Mouse (Mus musculus) v-Abl transformed pro-B cells (cell line): ENCODE data around the gene Nudt3.

Source experiments
- in situ Hi-C, 2 experiments: fragments of 400-800 bp; cut with MboI; formaldehyde crosslinking; loops; one replicate each; pipeline ENCODE4 v1.15.1; 2025; ENCODE audit not compliant: unreplicated experiment in 2 of 2

Gene Nudt3

DNA sequence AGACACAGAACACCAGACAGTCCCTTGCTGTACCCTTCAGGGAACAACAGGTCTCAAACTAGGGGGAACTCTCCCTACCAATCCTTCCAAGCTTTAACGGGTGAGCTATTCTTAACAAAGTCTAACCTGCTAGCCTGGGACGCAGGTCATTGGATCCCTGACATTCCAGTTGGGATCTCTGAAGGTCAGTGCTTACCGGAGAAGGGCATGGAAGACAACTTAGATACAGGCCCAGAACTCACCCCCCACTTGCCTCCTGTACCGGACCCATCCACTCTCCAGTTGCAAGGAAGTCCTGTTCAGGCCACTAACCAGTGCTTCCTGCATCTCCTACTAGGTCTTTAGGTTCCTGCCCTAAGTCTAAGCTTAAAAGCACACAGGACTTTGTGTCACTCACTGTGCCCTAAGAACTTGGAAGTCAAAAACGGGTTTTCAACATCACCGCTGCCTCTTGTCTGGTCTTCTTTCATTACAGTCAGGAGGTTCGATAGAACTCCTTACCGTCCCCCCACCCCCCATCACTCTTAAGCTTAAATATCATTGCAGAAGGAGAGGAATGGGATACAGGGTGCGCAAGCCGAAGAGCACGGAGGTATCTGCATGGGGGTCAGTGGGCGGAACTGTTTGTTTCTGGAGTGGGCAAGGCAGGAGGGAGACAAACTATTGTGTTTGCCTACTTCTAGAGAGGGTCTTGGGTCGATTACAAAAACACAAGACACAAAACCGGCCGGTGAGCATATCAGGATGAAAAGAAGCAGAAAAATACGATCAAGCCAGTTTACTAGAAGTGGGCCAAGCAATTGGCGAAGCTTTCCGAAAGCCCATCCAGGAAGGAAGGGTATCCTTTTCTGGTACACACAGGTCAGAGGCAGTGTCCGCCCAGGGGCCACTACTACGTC, 69.0 kb downstream of the Nudt3 start:
- in situ Hi-C loops, result no loop called here

DNA sequence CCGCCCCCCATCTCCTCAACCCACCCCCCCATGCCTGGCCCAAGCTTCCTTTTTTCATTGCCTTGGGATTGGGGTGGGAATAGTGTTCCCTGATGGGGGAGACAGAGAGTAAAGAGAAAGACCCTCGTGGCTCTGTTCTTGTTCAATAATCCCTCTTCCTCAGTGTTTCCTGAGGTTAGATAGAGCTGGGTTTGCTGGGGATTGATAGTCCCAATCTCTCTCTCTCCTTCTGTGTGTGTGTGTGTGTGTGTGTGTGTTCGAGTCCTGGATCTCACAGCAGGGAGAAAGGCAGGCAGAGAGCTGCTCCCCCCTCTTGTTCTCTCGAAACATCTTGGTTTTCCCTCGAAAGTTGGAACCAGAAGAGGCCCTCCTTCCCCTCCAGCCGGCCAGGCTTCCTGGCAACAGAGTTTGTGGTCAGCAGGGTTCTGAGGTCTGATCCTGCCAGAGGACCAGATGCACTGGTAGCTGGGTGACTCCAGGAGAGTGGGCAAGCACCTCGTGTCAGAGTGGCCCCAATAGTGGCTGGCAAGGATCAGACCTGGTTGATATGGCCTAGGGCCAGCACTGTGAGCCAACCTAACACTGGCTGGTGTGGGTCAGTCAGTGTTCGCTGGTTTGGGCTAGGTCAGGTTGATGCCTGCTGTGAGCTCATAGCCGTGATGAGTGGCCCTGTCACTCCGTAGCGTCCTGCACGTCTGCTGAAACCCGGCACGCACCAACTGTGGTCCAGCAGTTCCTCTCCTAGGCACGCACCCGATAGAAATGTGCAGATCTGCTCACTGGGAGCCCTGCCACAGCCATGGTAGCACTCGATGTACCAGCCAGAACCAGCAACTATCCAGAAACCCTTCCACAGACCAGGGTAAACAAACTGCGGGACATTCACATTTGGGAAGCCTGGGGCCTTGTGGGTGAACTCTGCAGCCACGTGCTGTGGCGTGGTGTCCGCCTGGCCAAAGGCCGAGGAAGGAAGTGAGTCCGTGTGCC, 70.8 kb downstream of the Nudt3 start:
- in situ Hi-C loops, result no loop called here

DNA sequence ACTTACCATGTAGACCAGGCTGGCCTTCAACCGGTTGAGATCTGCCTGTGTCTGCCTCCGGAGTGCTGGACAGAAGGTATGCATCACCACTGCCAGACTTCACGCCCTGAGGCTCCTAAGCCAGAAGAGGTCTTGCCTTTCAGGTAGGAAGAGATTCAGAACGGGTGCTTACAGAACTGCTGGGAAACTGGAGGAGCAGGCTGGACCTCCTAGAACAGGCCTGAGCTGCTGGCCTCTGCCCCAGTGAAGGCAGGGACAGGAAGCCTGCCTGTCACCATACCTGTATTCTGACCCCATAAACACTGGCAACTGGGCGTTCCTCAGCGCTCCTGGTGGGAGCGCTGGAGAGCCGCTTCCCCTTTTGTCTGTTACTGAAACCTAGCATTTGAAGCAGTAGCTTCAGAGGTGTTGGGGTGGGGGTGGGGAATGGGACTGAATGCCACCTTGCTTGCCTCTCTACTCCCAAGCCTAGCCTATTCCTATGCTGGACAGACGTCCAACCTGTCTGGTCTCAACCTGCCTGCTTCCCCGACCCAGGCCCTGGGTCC, 71.8 kb downstream of the Nudt3 start:
- in situ Hi-C loops, result no loop called here

DNA sequence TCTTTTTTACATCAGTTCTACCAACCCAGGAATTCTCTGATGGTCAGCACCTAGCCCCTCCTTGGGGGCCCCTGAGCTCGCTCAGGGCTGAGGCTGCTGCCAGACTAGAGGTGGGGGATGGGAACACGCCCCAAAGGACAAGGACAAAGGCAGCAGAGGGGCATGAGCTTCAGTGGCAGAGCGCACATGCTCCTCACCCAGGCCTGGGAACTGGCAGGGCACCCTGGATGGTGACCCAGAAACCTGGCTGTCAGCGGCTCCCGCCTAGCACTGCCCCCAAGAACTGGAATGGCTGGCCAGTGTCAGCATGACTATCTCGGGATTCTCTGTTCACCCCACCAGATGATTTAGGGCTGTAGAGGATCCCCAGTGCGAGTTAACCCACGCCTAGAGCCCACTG, 74.1 kb downstream of the Nudt3 start:
- in situ Hi-C loops, result loop anchor here (25.0 kb wide), 2 partner anchors 213 to 613 kb away; no protein-coding TSS in a partner anchor

DNA sequence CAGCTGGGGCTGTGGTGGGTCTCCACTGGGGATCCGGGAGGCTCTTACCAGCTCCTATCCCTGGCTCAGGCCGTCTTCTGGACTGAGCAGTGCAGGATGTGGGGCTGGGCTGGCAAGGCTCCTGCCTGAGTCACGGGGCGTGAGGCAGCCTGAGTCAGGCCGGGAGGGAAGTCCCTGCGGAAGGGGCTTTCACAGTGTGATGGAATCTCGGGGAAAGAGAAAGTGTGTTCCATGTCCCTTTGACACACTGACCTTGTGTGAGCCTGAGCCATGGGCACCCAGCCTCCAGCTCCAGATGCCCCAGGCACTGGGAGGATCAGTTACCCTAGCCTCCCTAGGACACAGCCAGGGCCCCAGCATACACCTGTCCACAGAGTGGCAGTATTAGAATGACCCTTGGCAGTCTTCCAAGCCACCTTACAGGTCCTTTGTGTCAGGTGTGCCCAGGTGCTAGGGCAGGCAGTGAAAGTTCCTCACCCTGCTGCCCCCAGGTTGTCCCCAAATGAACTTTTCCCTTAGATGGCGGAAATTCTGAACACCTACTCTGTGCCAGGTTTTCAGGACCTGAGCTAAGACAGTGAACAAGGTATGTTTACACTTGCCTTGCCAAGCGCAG, 75.9 kb downstream of the Nudt3 start:
- in situ Hi-C loops, result loop anchor here (25.0 kb wide), 2 partner anchors 215 to 615 kb away; no protein-coding TSS in a partner anchor

DNA sequence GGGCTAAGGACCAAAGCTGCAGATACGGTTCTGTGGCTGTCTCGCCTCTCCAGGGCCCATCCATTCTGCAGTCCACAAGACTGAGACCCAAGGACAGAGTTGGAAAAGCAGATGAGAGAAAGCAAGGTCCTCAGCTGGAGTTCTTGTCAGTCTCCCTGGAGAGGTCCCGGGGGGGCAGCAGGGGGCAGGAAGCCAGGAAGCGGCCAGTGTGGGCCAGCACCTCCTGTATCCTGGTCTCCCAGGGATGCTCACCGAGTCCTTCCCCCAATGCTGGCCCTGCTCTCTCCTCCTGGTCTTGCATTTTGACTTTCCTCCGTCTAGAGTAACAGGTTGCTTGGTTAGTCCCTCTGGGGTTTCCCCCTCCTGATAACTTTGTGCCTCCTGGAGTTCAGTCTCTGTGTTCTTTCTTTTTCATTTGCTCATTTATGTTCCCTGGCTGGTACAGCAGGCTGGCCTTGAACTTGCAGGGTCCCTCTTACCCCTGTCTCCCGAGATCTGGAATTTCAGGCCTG, 76.7 kb downstream of the Nudt3 start:
- in situ Hi-C loops, result loop anchor here (25.0 kb wide), 2 partner anchors 216 to 616 kb away; no protein-coding TSS in a partner anchor

DNA sequence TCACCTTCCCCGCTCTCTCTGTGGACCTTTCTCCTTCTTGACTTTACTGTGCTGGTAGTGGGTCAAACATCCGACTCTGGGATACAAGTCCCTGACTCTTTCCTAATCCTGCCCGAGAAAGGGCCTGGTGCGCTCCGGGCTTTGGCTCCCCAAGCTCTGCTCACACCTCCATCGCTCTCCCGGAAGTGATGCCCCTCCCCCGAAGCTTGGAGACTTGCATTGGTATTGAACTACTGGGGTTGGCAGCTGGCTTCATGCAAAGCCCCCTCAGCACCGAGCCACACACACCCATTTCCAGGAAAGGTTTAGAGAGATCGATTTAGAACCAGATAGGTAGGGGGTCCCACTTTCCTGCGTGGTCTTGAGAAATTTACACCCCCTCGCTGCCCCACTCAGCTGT, 77.3 kb downstream of the Nudt3 start:
- in situ Hi-C loops, result loop anchor here (25.0 kb wide), 2 partner anchors 216 to 616 kb away; no protein-coding TSS in a partner anchor

DNA sequence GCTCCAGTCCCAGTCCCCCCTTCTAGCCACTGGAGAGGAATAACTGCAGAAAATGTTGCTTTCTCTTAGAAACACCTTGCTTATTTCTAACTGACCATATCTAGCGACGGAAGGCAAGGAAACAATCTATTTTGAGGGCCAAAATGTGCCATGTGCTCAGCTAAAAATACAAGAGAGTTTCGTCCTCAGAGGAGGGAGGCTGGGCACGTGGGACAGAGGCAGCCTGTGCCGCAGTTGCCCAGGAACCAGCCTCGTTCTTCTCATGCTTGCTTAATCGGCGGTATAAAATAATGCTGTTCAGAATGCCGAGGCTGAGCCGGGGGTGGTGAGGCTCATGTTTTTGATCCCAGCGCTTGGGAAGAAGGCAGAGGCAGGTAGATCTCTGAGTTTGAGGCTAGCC, 78.7 kb downstream of the Nudt3 start:
- in situ Hi-C loops, result loop anchor here (5.0 to 25.0 kb wide), 3 partner anchors 88 to 618 kb away; no protein-coding TSS in a partner anchor

DNA sequence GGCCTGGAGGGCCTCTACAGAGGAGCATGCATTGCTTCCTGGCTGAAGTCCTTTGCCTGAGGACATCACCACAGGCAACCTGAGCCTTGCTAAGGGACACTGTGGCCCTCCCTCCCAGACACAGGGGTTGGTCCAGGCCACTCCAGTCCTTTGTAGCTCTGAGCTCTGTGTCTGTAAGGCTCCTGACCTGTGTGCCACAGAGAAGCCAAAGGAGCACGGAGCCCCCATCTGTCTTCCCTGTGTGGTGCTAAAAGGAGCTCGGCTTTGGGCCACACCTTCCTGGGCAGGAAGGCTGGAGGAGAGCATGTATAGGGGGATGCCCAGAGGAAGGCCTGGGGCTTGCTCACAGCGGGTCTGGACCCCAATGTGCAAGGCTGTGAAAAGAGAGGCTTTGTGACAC, 81.3 kb downstream of the Nudt3 start:
- in situ Hi-C loops, result loop anchor here (5.0 to 25.0 kb wide), 3 partner anchors 90 to 620 kb away; no protein-coding TSS in a partner anchor

DNA sequence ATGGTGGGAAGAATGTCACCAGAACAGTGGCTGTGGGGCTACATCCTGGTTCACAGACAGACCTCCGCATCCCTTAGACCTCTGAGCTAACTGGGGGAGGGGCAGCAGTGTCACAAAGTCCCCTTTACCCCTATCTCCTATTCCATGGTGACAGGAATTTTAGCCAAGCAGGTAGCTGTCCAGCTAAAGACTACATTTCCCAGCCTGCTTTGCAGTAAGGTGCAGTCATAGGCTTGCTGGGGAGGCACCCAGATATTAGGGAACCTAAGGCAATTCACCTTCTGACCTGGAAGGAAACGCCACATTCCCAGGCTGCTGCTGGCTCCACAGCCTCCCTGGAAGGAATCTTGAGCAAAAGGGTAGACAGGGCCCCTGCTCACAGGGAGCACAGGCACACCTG, 82.0 kb downstream of the Nudt3 start:
- in situ Hi-C loops, result loop anchor here (5.0 to 25.0 kb wide), 3 partner anchors 91 to 621 kb away; no protein-coding TSS in a partner anchor

DNA sequence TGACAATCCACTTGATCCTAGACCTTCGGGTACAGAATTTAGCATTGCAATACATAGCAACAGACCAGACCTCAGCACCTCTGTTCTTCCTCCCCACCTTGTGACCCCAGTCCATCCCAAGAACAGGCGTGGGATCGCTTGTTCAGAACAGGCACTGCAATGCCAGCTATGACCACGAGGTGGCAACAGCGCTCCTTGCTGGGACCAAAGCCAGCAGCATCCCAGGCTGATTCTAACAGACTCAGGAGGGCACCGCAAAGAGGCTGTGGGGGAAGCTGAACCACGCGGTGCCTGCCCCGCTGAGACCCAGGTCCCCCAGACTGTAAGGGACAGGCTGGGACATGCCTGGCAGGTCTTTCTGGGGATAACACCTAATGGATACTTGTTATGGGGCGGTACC, 88.6 kb downstream of the Nudt3 start:
- in situ Hi-C loops, result loop anchor here (5.0 to 25.0 kb wide), 5 partner anchors 33 to 628 kb away; partner anchors contain the start of genes AI413582 (in 2 of the 2), RPS10-NUDT3 (in 1 of the 2) and Rps10 (in 1 of the 2)

DNA sequence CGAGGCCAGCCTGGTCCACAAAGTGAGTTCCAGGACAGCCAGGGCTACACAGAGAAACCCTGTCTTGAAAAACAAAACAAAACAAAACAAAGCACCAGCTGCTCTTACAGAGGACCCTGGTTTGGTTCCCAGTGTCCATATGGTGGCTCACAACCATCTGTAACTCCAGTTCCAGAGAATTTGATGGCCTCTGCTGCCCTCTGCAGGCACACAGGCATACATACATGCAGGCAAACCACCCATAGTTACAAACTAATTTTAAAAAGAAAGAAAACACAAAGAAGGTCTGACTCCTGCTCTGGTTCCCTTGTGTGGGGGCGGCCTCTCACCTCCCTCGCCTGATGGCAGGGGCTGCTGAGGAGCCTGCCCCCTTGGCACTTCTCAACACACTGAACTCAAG, 89.9 kb downstream of the Nudt3 start:
- in situ Hi-C loops, result loop anchor here (5.0 to 25.0 kb wide), 5 partner anchors 34 to 629 kb away; partner anchors contain the start of genes AI413582 (in 2 of the 2), RPS10-NUDT3 (in 1 of the 2) and Rps10 (in 1 of the 2)

DNA sequence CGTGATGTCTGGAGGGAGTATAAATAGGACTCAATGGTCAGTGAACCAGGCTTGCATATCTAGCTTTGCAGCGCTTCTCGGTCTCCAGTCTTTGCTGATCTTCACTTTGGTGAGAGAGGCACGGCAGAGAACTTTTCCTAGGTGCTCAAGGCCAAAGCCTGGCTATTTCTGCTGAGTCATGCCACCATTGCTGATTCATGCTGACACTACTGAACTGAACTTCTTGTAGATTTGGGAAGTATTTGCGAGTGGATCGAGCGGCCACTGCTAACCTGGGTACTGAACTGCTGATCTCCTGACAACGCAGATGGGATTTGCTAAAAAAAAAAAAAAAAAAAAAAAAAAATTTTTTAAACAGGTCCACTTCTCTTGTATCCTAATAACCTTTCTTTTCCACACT, 91.2 kb downstream of the Nudt3 start:
- in situ Hi-C loops, result loop anchor here (5.0 to 25.0 kb wide), 5 partner anchors 35 to 630 kb away; partner anchors contain the start of genes AI413582 (in 2 of the 2), RPS10-NUDT3 (in 1 of the 2) and Rps10 (in 1 of the 2)
